Mouse (Mus musculus) liver, adult 2 months (tissue): ENCODE data around the gene Tpte. TPM values are rescaled to one million over a fixed set of nuclear protein-coding genes. Genes with fewer than 3 reads are reported as not detected.

Source experiments
- DNase-seq: peaks from one replicate; pipeline ENCODE4 v3.0.0-alpha.2; 2011; ENCODE audit warnings: low read depth, low spot score; ENCODE audit errors: extremely low read depth
- H3K27ac ChIP-seq: fragments of 200-500 bp; replicated peaks from 2 replicates; pipeline ENCODE4 v1.5.1; 2012; ENCODE audit warnings: low read depth, mild to moderate bottlenecking, control low read depth, inconsistent platforms, low read length; ENCODE audit not compliant: insufficient read depth
- H3K27me3 ChIP-seq: fragments of 200-500 bp; 2 replicates; pipeline ENCODE4 v1.6.1; 2012; ENCODE audit warnings: mild to moderate bottlenecking, moderate library complexity, low read length, inconsistent platforms; ENCODE audit not compliant: control insufficient read depth, insufficient read depth
- H3K36me3 ChIP-seq: fragments of 200-500 bp; 2 replicates; pipeline ENCODE4 v1.6.1; 2012; ENCODE audit warnings: low read length, inconsistent platforms; ENCODE audit not compliant: control insufficient read depth, insufficient read depth
- H3K4me1 ChIP-seq: fragments of 200-500 bp; 2 replicates; pipeline ENCODE4 v1.6.1; 2011; ENCODE audit warnings: low read length; ENCODE audit not compliant: control insufficient read depth, insufficient read depth
- H3K4me3 ChIP-seq: fragments of 200-500 bp; 2 replicates; pipeline ENCODE4 v1.5.1; 2011; ENCODE audit warnings: low read depth, mild to moderate bottlenecking, control low read depth, low read length, moderate library complexity; ENCODE audit not compliant: insufficient read depth
- H3K79me2 ChIP-seq: fragments of 200-500 bp; 2 replicates; pipeline ENCODE4 v1.6.1; 2012; ENCODE audit warnings: inconsistent platforms, mild to moderate bottlenecking, low read length, moderate library complexity; ENCODE audit not compliant: control insufficient read depth, insufficient read depth
- H3K9ac ChIP-seq: fragments of 200-500 bp; 2 replicates; pipeline ENCODE4 v1.6.1; 2012; ENCODE audit warnings: low read depth, mild to moderate bottlenecking, control low read depth, inconsistent platforms, low read length
- CTCF ChIP-seq: fragments of 200-500 bp; IDR thresholded peaks from 2 replicates; pipeline ENCODE4 v1.5.1; 2011; ENCODE audit warnings: low read depth, low read length, control low read depth
- POLR2A ChIP-seq: fragments of 200-500 bp; IDR thresholded peaks from 2 replicates; pipeline ENCODE4 v1.6.1; 2011; ENCODE audit warnings: low read length, control low read depth; ENCODE audit not compliant: insufficient read depth; ENCODE audit errors: extremely low read depth
- WGBS: fragments of 180-500 bp; shearing (Covaris S2); methylation state at CpG from one replicate; pipeline ENCODE4 v1.1.7; 2018; 5-methylcytosine and 5-hydroxymethylcytosine counted together
- polyA plus RNA-seq: library from polyadenylated mRNA; depleted of rRNA; stranded (reverse); fragments of >200 nt; gene quantifications from 2 replicates; pipeline ENCODE4 v1.2.3, GENCODE M21; 2012; rRNA removed
- total RNA-seq: library from RNA; depleted of rRNA; stranded (reverse); fragments of >200 nt; gene quantifications from 2 replicates; pipeline ENCODE4 v1.2.3, GENCODE M21; 2014; rRNA removed

The Tpte gene
- total RNA-seq (not detected in 2 replicates), polyA plus RNA-seq (not detected in 2 replicates)

- no peak for TF ChIP-seq CTCF
- Histone ChIP-seq H3K79me2 (no peaks in the 10 kb centered on the region), H3K36me3 (no peaks in the 10 kb centered on the region), H3K9ac (no peak within 1 kb of the TSS), H3K27ac (no peak within 1 kb of the TSS), H3K4me1 (no peaks in the 10 kb centered on the region), H3K27me3 (no peaks in the 10 kb centered on the region), H3K4me3 (no peak within 1 kb of the TSS)
- no peak for DNase-seq
- 55% methylated on average over 2 of the region's 2 CpGs for WGBS
Observed at GRCm38 (mm10) chr8:22282999-22283491, at the start of gene Tpte. Tpte (plus strand) TSS chr8:22283441.

- Histone ChIP-seq H3K79me2 (no peaks in the 10 kb centered on the region), H3K4me1 (no peaks in the 10 kb centered on the region), H3K36me3 (peaks cover 3% of the 10 kb centered on the region), H3K4me3 (no peak overlapping the region), H3K9ac (no peak overlapping the region), H3K27me3 (no peaks in the 10 kb centered on the region), H3K27ac (no peak overlapping the region)
- WGBS, result 95% methylated on average over 9 of the region's 9 CpGs
- DNase-seq, result no peak
- no peak for TF ChIP-seq CTCF
- no peak for TF ChIP-seq POLR2A
Observed at GRCm38 (mm10) chr8:22242986-22243385, 40.3 kb upstream of the Tpte start.

GRCm38 (mm10) chr8:22245663-22246062 is 37.6 kb upstream of the Tpte start:
- Histone ChIP-seq H3K79me2 (no peaks in the 10 kb centered on the region), H3K36me3 (no peaks in the 10 kb centered on the region; the same call in 1 of the 2 replicates), H3K27ac (no peak overlapping the region), H3K4me3 (no peak overlapping the region), H3K9ac (no peak overlapping the region), H3K27me3 (no peaks in the 10 kb centered on the region), H3K4me1 (no peaks in the 10 kb centered on the region; the same call in 1 of the 2 replicates)
- 85% methylated on average over 1 of the region's 1 CpGs for WGBS
- no peak for DNase-seq
- no peak for TF ChIP-seq CTCF
- no peak for TF ChIP-seq POLR2A

- no peaks in the 10 kb centered on the region for H3K79me2 ChIP-seq
- H3K4me3 ChIP-seq, result no peak overlapping the region
- WGBS, result 97% methylated on average over 12 of the region's 12 CpGs
- TF ChIP-seq POLR2A (no peak), CTCF (no peak)
- no peaks in the 10 kb centered on the region; the same call in 1 of the 2 replicates for H3K4me1 ChIP-seq
- H3K36me3 ChIP-seq, result no peaks in the 10 kb centered on the region; the same call in 1 of the 2 replicates
- H3K27me3 ChIP-seq, result no peaks in the 10 kb centered on the region
- no peak overlapping the region for H3K9ac ChIP-seq
- no peak for DNase-seq
- no peak overlapping the region for H3K27ac ChIP-seq
Observed at GRCm38 (mm10) chr8:22247956-22248355, 35.3 kb upstream of the Tpte start.

- Histone ChIP-seq H3K79me2 (no peaks in the 10 kb centered on the region), H3K27me3 (no peaks in the 10 kb centered on the region), H3K36me3 (peaks cover 1% of the 10 kb centered on the region), H3K4me1 (no peaks in the 10 kb centered on the region; the same call in 1 of the 2 replicates), H3K4me3 (no peak overlapping the region), H3K9ac (no peak overlapping the region), H3K27ac (no peak overlapping the region)
- TF ChIP-seq POLR2A (no peak), CTCF (no peak)
- peak; percentile 29 for DNase-seq
- 39% methylated on average over 9 of the region's 9 CpGs for WGBS
Observed at GRCm38 (mm10) chr8:22249080-22249479, 34.2 kb upstream of the Tpte start.

- Histone ChIP-seq H3K9ac (no peak overlapping the region), H3K36me3 (no peaks in the 10 kb centered on the region; the same call in 1 of the 2 replicates), H3K27me3 (no peaks in the 10 kb centered on the region), H3K79me2 (no peaks in the 10 kb centered on the region), H3K4me3 (no peak overlapping the region), H3K4me1 (peaks cover 5% of the 10 kb centered on the region; the same call in 1 of the 2 replicates), H3K27ac (no peak overlapping the region)
- WGBS, result 92% methylated on average over 18 of the region's 18 CpGs
- TF ChIP-seq POLR2A (no peak), CTCF (no peak)
- DNase-seq, result no peak
Observed at GRCm38 (mm10) chr8:22258946-22259450, 24.2 kb upstream of the Tpte start.
